Mouse (Mus musculus): Measurements from ENCODE around the gene Gm20388.

Gm20388 gene

DNA sequence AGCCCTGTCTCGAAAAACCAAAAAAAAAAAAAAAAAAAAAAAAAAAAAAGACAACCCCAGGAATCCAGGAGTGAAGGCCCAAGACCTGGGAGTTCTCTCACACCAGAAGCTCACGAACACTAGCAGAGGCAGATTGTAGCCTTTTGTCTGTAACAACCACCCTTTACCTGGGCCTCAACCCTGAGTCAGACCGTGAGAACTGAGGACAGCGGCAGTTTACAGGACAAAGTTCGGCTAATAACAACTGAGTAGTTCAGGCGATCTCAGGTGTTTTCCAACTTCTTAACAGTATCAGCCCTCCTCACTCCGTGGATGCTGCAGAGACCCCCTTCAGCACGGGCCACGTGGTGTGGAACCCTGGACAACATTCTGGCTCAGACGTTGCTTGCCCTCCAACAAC is 2676.1 kb downstream of the Gm20388 start:
- DNase-seq (ENCODE audit: inconsistent ontology term) = no peak

DNA sequence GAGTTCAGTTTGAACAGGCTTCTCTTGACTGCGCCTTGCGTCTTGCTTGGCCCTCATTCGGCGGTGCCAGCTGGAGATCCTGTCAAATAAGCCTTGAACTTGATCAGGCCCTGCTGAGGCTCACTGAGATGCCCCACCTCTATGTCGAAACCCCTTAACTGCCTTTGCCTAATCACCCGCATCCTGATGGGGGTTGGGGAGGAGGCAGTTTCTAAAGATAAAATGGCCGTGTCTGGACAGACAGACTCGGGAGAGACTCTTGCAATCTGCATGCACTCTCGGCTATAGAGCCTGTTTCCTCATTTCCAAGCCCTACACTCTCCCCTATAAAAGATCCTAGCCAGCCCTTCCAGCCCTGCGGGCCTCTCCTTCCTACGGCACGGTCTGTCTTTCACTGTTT is 2682.6 kb downstream of the Gm20388 start:
- no peak for DNase-seq (ENCODE audit: inconsistent ontology term)

DNA sequence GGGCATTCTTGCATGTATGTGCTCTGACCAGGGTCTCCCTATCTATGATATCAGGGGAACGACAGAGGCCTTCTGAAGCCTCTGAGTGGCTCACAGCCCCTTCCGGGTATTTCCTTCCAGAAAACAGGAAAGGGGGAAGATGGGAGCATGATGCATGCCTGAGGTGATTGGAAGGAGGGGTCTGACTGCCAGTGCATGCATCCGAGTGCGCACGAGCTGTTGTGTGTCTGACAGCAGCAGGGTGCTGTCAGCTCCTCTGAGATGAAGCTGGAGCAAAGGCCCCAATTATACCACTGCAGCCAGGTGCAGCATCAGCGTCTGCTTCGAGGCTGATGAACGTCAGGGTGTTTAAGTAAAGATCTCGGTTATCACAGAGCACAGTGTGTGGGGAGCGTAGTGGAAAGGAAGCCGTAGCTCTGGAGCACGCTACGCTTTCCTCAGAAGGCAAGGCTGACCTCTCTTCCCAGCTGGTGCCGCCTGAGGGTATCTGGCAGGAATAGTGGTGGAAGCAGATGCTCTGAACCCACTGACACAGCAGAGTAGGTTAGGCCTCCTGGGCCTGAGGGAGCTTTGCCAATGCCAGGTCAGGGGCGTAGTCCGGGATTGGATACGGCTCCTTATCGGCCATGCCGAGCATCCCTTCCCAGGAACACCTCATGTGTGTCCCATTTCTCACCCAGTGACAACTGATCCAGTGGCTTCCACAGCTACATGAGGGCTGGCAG is 2683.3 kb downstream of the Gm20388 start:
- no peak for DNase-seq (ENCODE audit: inconsistent ontology term)

DNA sequence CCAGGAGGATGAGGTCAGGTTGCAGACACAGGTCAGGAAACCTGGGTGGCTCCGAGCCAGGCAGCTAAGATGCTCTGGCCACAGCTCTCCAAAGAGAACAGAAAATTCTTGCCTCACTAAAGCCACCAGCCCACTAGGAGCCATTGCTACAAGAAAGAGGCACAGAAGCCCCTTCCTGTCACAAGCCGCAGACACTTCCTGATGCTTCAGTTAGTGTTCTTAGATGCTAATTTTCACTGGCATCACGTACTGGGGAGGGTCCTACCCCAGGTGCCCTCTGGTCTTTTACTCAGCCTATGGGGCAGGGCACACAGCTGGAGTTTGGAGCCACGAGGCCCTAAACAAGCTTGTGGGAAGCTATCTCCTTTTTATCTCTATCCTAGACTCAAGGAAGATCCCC is 2685.4 kb downstream of the Gm20388 start:
- no peak for DNase-seq (ENCODE audit: inconsistent ontology term)

DNA sequence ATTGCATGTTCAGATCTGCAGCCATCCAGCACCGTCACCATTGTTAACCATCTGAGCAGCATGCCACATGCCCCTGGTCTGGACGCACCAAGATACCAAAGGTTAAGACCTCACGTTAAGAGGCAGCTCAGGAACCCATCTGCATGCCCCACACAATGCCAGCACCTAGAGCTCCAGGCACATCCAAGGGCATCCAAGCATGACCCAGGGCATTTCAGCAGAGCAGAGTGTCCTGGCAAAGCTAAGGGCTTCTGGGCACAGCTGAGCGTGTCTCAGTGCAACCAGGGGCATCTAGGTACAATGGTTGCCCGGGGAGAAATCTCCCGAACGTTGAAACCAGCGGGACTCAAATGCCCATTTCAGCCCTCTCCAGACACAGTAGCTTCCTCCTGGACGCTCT is 2690.0 kb downstream of the Gm20388 start:
- DNase-seq (ENCODE audit: inconsistent ontology term) = no peak

DNA sequence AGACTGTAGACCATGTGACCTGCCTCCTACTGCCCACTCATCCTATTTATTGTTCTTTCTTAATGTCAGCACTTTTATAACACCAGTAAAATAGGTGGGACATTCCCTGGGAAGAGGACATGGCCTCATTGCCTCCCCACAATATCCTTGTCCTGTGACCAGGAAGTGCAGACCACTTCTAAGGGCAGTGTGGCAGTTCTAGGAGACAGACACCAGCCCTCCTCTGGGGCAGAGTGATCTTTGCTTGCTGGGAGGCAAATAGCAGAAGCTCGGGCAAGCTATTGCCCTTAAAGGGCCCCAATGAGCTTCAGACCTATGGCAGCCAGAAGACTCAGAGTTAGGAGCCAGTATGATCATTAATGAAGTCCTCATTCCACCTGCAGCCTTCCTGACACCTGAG is 2694.0 kb downstream of the Gm20388 start:
- no peak for DNase-seq (ENCODE audit: inconsistent ontology term)

DNA sequence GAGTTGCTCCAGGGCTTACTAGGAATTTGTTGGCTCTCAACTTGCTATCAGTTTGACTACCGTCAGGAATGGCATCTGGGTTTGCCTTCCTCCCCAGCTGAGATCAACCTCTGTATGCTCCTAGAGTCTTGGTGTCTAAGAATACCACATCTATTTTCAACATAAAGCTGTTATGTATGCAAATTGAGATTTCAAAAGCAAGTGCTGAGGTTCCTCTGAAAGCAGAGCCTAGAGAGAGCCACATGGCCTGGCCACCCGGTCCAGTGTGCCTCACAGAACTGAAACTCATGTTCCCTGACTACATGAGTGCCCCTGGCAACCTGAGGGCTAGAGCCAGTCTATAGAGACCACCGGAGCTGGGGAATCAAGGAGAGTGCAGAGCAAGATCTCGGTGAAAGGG is 2694.7 kb downstream of the Gm20388 start:
- DNase-seq (ENCODE audit: inconsistent ontology term) = no peak

DNA sequence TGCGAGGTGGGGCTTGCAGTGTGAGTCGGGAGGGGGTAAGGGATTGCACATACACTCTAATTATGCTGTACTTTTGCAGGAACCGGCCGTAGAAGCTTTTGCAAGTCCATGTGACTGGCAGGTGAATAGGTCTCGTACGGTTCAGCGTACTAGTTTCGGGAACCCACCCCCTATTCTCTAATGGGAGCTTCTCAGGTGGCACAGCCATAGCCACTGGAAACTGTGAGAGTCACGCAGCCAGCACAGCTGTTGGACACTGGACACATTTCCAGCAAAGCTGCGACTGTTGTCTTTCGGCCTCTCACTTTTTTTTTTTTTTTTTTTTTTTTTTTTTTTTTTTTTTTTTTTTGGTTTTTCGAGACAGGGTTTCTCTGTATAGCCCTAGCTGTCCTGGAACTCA is 2696.2 kb downstream of the Gm20388 start:
- no peak for DNase-seq (ENCODE audit: inconsistent ontology term)

DNA sequence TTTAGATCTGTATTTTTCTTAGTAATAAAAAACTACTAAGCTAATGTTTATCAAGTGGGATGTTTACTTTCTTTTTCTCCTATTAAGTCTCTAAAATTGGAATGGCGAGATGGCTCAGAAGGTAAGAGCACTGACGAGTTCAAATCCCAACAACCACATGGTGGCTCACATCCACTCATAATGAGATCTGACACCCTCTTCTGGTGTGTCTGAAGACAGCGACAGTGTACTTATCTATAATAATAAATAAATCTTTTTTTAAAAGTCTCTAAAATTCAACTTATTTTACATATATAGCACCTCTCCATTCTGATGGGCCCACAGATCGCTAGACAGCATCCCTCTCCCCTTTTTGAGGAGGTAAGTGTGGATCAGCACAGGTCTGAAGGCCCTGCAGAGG is 2699.6 kb downstream of the Gm20388 start:
- no peak for DNase-seq (ENCODE audit: inconsistent ontology term)

DNA sequence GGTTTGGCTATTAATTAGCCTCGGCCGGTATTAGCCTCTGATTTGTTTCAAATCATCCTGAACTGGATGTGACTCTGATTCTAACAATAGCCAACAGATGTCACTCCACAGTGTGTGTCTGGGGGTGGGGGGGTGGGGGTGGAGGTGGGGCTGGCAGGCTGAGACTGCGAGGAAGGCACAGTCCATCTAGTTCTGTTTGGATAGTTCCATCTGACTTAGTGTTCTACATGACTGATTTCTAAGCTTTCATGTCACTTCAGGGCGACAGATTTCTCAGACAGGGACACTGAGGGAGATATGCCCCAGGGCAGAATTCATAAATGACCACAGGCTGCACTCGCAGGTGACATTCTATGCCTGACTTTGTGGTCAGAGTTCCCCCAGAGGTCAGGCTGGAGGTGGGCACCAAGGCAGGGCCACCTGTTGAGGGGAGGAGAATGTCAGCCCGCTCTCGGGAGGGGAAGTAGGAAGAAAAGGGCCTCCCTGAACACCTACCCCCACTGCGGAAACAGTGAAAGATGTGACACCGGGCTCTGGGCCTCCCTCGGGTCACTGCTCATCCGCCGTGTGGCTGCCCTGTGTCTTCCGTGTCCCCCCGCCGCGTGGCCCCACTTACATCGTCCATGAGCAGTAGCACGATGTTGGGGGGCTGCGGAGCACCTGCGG is 2700.1 kb downstream of the Gm20388 start:
- DNase-seq (ENCODE audit: inconsistent ontology term) = no peak

DNA sequence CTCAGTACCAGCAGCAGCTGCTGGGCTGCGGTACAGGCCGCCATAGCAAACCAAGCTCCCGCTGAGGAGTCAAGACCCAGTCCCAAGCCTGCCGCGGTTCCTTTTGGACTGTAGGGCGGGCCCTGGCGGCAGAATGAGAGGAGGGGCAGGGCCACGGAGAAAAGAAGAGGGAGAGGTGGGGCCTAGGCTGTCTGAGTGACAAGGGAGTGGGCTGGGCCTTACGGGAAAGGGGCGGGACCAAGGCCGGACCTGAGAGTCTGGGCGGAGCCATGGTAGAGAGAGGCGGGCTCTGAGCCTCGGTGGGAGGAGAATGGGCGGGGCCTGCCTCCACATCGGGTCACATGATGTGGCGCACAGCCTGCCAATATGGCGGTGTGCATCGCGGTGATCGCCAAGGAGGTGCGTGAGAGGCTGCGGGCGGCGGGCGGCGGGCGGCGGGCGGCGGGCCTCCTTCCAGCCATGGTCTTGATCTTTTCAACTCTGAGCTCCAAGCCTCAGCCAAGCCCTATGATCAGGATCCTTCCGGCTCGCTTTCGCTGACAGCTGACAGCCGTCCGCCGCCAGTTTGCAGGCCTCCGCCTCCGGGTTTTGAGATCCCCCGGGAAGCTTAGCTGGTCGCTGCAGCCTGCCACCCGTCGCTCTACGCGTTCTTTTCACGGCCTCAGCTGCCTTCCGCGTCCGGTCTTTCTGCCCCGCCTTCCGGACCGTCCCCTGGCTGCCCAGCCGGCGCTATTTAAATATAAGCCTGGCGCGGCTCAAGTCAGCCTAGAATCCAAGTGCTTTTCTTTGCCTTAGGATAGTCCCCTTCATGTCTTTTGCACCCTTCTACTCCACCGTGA is 2700.9 kb downstream of the Gm20388 start, which contains the start of the genes Galns and Trappc2l:
TSS of gene Galns (minus strand) at position 169 of the 839 bp plus-strand sequence.
TSS of gene Trappc2l (plus strand) at position 346 of the 839 bp plus-strand sequence.
- peak; percentile 99 for DNase-seq (ENCODE audit: inconsistent ontology term)

DNA sequence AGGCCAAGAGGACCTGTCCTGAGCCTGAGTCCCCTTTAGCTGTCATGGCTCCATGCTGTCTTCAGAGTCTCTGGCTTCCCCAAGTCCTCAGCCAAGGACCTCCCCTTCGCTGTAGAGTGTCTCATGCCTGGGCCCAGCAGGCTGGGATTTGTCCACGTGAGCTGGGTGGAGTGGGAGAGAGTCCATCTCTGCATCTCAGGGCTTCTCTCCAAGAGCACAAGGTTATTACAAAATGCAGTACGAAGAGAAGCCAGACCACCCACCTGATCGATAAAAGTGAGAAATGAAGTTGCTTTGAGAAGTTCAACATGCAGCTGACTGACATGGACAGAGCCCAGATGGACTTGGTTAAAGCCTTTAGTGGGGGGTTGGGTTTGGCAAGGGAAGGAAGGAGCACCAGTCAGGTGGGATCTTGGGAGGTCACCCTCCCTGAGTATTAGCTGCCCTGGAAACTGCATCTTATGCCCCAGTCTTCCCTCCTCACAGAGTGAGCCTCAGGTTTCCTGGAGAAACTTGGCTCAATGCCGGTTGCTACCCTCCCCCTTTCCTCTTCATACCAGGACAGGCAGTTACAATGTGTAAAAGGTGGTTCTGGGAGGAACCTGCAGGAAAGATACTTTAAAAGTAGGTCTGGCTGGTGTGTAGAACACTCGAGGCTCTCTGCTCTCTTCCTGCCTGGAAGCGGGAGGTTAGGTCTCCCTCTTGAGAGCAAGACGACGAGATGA is 2705.7 kb downstream of the Gm20388 start:
- DNase-seq (ENCODE audit: inconsistent ontology term) = no peak

DNA sequence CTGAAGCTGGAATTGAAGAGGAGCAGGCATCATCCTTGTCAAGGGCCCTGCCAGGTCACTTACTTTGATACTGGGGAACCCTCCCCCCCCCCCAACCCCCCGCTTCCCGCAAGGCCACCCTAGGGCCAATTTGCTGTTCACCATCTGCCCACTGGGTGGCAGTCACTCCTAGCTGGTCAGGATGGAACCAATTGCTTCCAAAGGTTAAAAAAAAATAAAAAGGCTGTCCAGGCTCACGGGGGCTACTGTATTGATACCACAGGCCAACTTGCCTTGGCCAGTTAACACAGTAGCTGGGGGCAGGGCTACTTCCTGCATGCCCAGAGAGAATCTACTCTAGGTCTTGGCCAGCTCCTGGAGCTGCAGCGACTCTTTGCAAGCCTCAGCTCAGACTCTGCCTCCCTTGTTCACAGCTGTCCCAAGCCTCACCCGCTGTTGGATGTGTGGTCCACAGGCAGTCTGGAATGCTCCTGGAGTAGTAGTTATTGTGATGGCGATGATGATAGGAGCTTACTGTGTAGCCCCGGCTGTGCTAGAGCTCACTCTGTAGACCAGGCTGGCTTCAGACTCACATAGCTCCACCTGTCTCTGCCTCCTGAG is 2707.4 kb downstream of the Gm20388 start:
- DNase-seq (ENCODE audit: inconsistent ontology term) = peak; percentile 59

DNA sequence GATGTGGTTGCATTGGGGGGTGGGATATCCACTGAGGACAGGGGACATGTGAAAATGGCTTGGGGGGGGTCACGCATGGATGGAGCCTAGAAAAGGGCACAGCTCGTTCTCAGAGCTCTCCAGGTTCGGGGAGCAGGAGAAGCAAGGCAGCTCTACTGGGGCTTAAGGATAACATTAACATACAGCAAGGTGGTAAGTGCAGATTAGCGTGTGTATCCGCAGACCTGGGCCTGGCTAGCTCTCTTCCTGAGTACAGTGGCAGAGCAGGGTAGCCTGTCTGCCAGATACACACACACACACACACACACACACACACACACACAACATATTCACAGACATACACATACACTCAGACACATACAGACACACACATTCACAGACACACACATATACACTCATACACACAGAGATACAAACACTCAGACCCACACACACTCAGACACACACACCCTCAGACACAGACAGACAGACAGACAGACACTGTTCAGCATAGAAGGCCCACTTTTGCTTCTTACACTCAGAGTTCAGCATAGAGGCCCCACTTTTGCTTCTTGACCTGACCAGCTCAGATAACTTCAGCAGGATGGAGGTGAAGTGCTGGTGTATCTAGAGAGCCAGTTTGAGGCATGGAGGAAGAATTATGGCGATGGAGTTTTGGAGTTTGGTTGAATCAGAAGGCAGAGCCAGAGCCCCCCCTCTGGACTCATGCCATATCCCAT is 2708.2 kb downstream of the Gm20388 start:
- no peak for DNase-seq (ENCODE audit: inconsistent ontology term)

DNA sequence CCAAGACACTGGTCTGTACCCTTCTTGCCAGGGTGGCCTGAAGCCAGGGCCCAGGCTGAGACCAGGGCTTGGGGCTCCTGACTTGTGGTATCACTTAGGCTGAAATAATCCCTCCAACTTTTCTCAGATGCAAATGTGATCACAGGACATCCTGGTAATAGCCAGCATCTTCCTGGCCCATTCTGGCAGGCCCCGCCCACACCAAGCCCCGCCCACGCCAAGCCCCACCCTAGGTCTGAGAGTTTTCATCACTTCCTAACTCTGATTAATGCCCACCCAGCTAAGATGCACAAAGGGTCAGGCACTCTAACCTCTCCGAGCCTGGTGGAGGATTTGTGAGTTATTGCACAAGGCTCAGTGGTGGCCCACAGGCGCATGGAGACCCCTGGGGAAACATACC is 2709.8 kb downstream of the Gm20388 start:
- DNase-seq (ENCODE audit: inconsistent ontology term) = no peak

DNA sequence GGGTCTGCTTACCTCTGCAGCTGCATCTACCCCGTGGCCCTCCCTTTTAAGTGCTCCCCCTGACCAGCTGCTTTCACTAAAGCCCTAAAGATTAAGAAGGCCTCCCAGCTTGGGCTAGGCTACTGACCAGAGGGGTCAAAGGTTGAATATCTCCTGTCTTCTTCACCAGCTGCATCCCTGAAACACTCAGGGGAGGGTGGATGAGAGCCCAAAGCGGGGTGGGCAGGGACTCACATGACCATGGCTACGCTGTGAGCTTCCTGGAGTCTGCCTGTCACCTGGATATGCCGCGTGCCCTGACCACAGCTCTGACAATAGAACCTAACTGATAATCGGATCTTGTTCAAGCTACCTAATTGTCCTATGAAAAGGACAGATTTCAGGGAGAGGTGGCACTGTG is 2712.1 kb downstream of the Gm20388 start, which contains the start of gene Pabpn1l:
TSS of gene Pabpn1l (minus strand) at position 13 of the 400 bp plus-strand sequence.
- DNase-seq (ENCODE audit: inconsistent ontology term) = no peak

DNA sequence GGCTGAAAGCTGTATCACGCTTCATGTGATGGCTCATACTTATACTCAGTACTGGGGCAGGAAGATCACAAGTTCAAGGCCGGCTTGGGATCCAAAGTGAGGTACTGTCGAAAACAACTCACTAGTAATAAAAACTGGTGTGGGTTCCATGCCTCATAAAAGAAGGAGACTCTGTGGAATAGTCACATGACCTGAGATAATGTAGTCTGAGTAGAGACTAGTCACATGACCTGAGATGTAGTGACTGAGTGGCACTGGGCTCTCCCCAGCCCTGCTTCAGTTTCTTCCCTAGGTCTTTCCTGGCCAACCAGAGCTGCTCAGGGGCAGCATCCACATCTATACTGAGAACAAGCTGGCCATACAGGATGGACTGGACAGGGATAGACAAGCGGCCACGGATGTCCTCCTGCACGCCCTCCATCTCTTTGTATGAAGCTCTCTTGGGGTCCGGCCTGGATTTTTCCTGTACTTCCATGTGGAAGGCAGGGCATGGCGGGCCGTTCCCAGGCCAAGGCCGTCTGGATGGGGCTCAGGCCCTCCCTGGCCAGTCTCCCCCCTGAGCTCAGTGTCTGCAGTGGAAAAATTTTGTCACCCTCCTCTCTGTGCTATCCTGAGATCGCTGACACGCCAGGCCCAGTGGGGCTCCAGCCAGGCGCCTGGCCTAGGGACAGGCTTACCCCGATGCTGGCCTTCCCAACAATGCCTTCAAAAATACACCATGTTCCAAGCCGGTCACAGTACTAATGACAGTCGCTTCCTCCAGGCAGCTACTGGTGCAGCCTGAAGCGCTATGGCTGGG is 2713.4 kb downstream of the Gm20388 start:
- no peak for DNase-seq (ENCODE audit: inconsistent ontology term)

DNA sequence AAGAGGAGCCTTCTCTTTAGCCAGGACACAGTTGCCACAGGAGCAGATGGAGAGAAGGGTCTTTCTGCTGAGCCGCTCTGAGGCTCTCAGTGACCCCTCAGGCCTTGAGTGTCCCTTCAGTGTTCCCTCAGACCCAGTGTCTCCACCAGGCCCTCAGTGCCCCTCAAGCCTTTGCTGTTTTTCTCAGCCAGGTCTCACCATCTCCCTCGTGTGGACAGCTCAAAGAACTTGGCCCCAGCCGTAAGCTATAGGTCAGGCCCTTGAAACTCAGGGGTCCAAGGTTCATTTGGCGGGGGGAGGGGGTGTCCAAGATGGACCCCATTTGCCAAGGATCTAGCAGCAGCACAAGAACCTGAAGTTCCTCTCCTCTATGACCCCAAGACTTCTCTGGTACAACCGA is 2714.0 kb downstream of the Gm20388 start:
- DNase-seq (ENCODE audit: inconsistent ontology term) = no peak

DNA sequence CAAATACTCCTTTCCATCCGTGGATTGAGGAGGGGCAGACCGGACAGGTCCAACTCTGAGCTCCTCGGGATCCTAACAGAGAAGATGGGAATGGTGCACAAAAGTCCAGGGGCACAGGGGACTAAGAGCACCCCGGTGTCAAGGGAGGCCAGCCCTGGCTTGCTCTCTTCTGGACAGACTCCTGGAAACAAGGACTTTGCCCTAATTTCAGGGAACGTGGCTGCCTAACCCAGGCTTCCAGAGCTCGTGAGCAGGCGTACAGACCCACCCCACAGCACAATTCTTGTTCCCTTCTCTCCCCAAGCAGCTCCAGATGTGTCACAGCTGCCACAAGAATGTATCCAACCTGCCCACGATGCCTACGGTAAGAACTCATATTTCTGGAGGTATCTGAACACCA is 2715.2 kb downstream of the Gm20388 start:
- DNase-seq (ENCODE audit: inconsistent ontology term) = no peak

DNA sequence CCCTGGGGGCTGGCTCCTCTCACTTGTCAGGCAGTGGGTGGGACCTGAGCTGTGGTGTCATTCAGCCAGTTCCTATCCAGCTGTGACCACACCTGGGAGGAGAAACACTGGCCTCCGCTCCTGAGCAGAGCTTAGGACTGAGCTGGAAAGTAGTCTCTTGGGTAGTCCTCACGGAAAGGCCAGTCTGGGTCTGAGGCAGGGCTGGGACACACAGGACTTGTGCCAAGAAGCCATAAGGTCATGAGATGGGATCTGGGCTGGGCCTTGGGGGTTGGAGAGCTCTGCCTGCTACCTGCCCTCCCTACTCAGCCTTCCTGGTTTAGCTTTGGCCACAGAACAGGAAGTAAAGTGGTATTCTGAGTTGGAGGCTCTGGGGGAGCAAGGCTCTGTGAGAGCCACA is 2716.3 kb downstream of the Gm20388 start:
- DNase-seq (ENCODE audit: inconsistent ontology term) = no peak

Measured in Muller cell, postnatal 12 days (primary cell).